In genomic region chr8:127746456-127746855, GRCm38 (mm10) we compare ENCODE assay signal across 20 mouse cellular contexts.
"Had no signal": no experiment of that assay in that cellular context is flagged by ENCODE, and none has a peak within 500 bp of the region (broad histone marks: within the 10 kb centered on the region; RNA-seq: fewer than 3 reads in every experiment).

No protein-coding gene starts in this region.

- H3K9ac ChIP-seq: limb, embryonic 13.5 days; liver, embryonic 12.5 days; liver, embryonic 15.5 days; midbrain, embryonic 12.5 days; midbrain, embryonic 15.5 days; neural tube, embryonic 12.5 days; neural tube, embryonic 15.5 days; stomach, embryonic 15.5 days had no signal

- H3K4me2 ChIP-seq: limb, embryonic 13.5 days; liver, embryonic 12.5 days; liver, embryonic 15.5 days; midbrain, embryonic 12.5 days; midbrain, embryonic 15.5 days; neural tube, embryonic 12.5 days; neural tube, embryonic 15.5 days; stomach, embryonic 15.5 days had no signal

- DNase-seq: kidney, adult 2 months; kidney, postnatal 25 days; layer of hippocampus, adult 9-11 months; liver; lung, adult 2 months; lung, postnatal 14 days; lung, postnatal 4 days; right cerebral cortex, postnatal 25 days; thymus, postnatal 25 days had no signal

- ATAC-seq: liver, embryonic 12.5 days; midbrain, embryonic 15.5 days had no signal

- H3K36me3 ChIP-seq: limb, embryonic 10.5 days; limb, embryonic 13.5 days; liver, embryonic 12.5 days; liver, embryonic 15.5 days; midbrain, embryonic 12.5 days; midbrain, embryonic 15.5 days; neural tube, embryonic 12.5 days; neural tube, embryonic 15.5 days; stomach, embryonic 15.5 days had no signal

- H3K9me3 ChIP-seq: limb, embryonic 10.5 days; limb, embryonic 13.5 days; liver, embryonic 12.5 days; liver, embryonic 15.5 days; midbrain, embryonic 12.5 days; midbrain, embryonic 15.5 days; neural tube, embryonic 12.5 days; neural tube, embryonic 15.5 days; stomach, embryonic 15.5 days had no signal

- H3K27ac ChIP-seq: kidney, postnatal 0 days; layer of hippocampus, adult 2 months; limb, embryonic 10.5 days; limb, embryonic 13.5 days; liver, embryonic 12.5 days; liver, embryonic 15.5 days; midbrain, embryonic 12.5 days; midbrain, embryonic 15.5 days; neural tube, embryonic 12.5 days; neural tube, embryonic 15.5 days; stomach, embryonic 15.5 days had no signal

- H3K4me3 ChIP-seq: layer of hippocampus, adult 2 months; limb, embryonic 10.5 days; limb, embryonic 13.5 days; liver, embryonic 12.5 days; liver, embryonic 15.5 days; midbrain, embryonic 12.5 days; midbrain, embryonic 15.5 days; neural tube, embryonic 12.5 days; neural tube, embryonic 15.5 days; stomach, embryonic 15.5 days had no signal

- H3K4me1 ChIP-seq: limb, embryonic 13.5 days; liver, embryonic 12.5 days; liver, embryonic 15.5 days; midbrain, embryonic 12.5 days; midbrain, embryonic 15.5 days; neural tube, embryonic 12.5 days; neural tube, embryonic 15.5 days; stomach, embryonic 15.5 days had no signal

- H3K27me3 ChIP-seq: limb, embryonic 13.5 days; liver, embryonic 12.5 days; liver, embryonic 15.5 days; midbrain, embryonic 12.5 days; midbrain, embryonic 15.5 days; neural tube, embryonic 12.5 days; neural tube, embryonic 15.5 days; stomach, embryonic 15.5 days had no signal
